Mouse (Mus musculus): ENCODE data around the gene Fam172a. TPM values are rescaled to one million over a fixed set of nuclear protein-coding genes. Genes with fewer than 3 reads are reported as not detected.

Fam172a gene
- polyA plus RNA-seq, 1 experiment from 2014 or later = 29.4 TPM

GRCm38 (mm10) chr13:77991189-77991886, 289.5 kb downstream of the Fam172a start:
- no peak for ATAC-seq (ENCODE audit: low read depth)
- no peaks in the 10 kb centered on the region for H3K27me3 ChIP-seq (ENCODE audit: control insufficient read depth, insufficient read depth, low read depth, low read length)
- no peak overlapping the region for H3K9ac ChIP-seq (ENCODE audit: low read length)
- H3K4me2 ChIP-seq (ENCODE audit: low read depth, low read length) = no peak overlapping the region
- H3K27ac ChIP-seq (ENCODE audit: low read length) = no peak overlapping the region
- no peaks in the 10 kb centered on the region for H3K4me1 ChIP-seq (replicated peaks; ENCODE audit: control insufficient read depth, insufficient read depth, low read length)
- no peak overlapping the region for H3K4me3 ChIP-seq (ENCODE audit: low read length)
- H3K36me3 ChIP-seq (ENCODE audit: control insufficient read depth, insufficient read depth, low read length) = no peaks in the 10 kb centered on the region
- 58% methylated on average over 5 of the region's 5 CpGs for WGBS
- no peaks in the 10 kb centered on the region for H3K9me3 ChIP-seq (ENCODE audit: control insufficient read depth, low read length)

- Histone ChIP-seq H3K27ac (ENCODE audit: low read length) (no peak overlapping the region), H3K4me1 (replicated peaks; ENCODE audit: control insufficient read depth, insufficient read depth, low read length) (no peaks in the 10 kb centered on the region), H3K4me3 (ENCODE audit: low read length) (no peak overlapping the region), H3K27me3 (ENCODE audit: control insufficient read depth, insufficient read depth, low read depth, low read length) (no peaks in the 10 kb centered on the region), H3K4me2 (ENCODE audit: low read depth, low read length) (no peak overlapping the region), H3K9me3 (ENCODE audit: control insufficient read depth, low read length) (no peaks in the 10 kb centered on the region), H3K36me3 (ENCODE audit: control insufficient read depth, insufficient read depth, low read length) (no peaks in the 10 kb centered on the region), H3K9ac (ENCODE audit: low read length) (no peak overlapping the region)
- ATAC-seq (ENCODE audit: low read depth) = no peak
- 72% methylated on average over 4 of the region's 4 CpGs for WGBS
These were observed 302.8 kb downstream of the Fam172a start for GRCm38 (mm10) chr13:78004649-78005048.

GRCm38 (mm10) chr13:78005344-78005743, 303.5 kb downstream of the Fam172a start:
- no peaks in the 10 kb centered on the region for H3K36me3 ChIP-seq (ENCODE audit: control insufficient read depth, insufficient read depth, low read length)
- no peaks in the 10 kb centered on the region for H3K4me1 ChIP-seq (replicated peaks; ENCODE audit: control insufficient read depth, insufficient read depth, low read length)
- 52% methylated on average over 3 of the region's 3 CpGs for WGBS
- no peaks in the 10 kb centered on the region for H3K27me3 ChIP-seq (ENCODE audit: control insufficient read depth, insufficient read depth, low read depth, low read length)
- H3K9me3 ChIP-seq (ENCODE audit: control insufficient read depth, low read length) = no peaks in the 10 kb centered on the region
- H3K27ac ChIP-seq (ENCODE audit: low read length) = no peak overlapping the region
- ATAC-seq (ENCODE audit: low read depth) = no peak
- H3K9ac ChIP-seq (ENCODE audit: low read length) = no peak overlapping the region
- no peak overlapping the region for H3K4me2 ChIP-seq (ENCODE audit: low read depth, low read length)
- no peak overlapping the region for H3K4me3 ChIP-seq (ENCODE audit: low read length)

- Histone ChIP-seq H3K27ac (ENCODE audit: low read length) (no peak overlapping the region), H3K4me3 (ENCODE audit: low read length) (no peak overlapping the region), H3K4me1 (replicated peaks; ENCODE audit: control insufficient read depth, insufficient read depth, low read length) (no peaks in the 10 kb centered on the region), H3K36me3 (ENCODE audit: control insufficient read depth, insufficient read depth, low read length) (no peaks in the 10 kb centered on the region), H3K4me2 (ENCODE audit: low read depth, low read length) (no peak overlapping the region), H3K9me3 (ENCODE audit: control insufficient read depth, low read length) (no peaks in the 10 kb centered on the region), H3K9ac (ENCODE audit: low read length) (no peak overlapping the region), H3K27me3 (ENCODE audit: control insufficient read depth, insufficient read depth, low read depth, low read length) (no peaks in the 10 kb centered on the region)
- ATAC-seq (ENCODE audit: low read depth) = no peak
- 95% methylated on average over 1 of the region's 1 CpGs for WGBS
These were observed 308.3 kb downstream of the Fam172a start for GRCm38 (mm10) chr13:78010176-78010575.

GRCm38 (mm10) chr13:78024683-78025294, 323.0 kb downstream of the Fam172a start, which contains the start of gene Pou5f2:
TSS of gene Pou5f2 (plus strand) at chr13:78024902.
- H3K4me1 ChIP-seq (replicated peaks; ENCODE audit: control insufficient read depth, insufficient read depth, low read length) = no peaks in the 10 kb centered on the region
- H3K27ac ChIP-seq (ENCODE audit: low read length) = no peak within 1 kb of the TSS
- ATAC-seq (ENCODE audit: low read depth) = no peak
- H3K9me3 ChIP-seq (ENCODE audit: control insufficient read depth, low read length) = no peaks in the 10 kb centered on the region
- H3K4me3 ChIP-seq (ENCODE audit: low read length) = no peak within 1 kb of the TSS
- no peaks in the 10 kb centered on the region for H3K27me3 ChIP-seq (ENCODE audit: control insufficient read depth, insufficient read depth, low read depth, low read length)
- no peaks in the 10 kb centered on the region; the same call in 1 of the 2 replicates for H3K36me3 ChIP-seq (ENCODE audit: control insufficient read depth, insufficient read depth, low read length)
- H3K4me2 ChIP-seq (ENCODE audit: low read depth, low read length) = no peak within 1 kb of the TSS
- WGBS = 60% methylated on average over 15 of the region's 15 CpGs
- no peak within 1 kb of the TSS for H3K9ac ChIP-seq (ENCODE audit: low read length)

- no peaks in the 10 kb centered on the region for H3K9me3 ChIP-seq (ENCODE audit: control insufficient read depth, low read length)
- no peak overlapping the region for H3K27ac ChIP-seq (ENCODE audit: low read length)
- no peaks in the 10 kb centered on the region for H3K4me1 ChIP-seq (replicated peaks; ENCODE audit: control insufficient read depth, insufficient read depth, low read length)
- no peaks in the 10 kb centered on the region for H3K27me3 ChIP-seq (ENCODE audit: control insufficient read depth, insufficient read depth, low read depth, low read length)
- no peak overlapping the region for H3K4me3 ChIP-seq (ENCODE audit: low read length)
- ATAC-seq (ENCODE audit: low read depth) = no peak
- WGBS = 13% methylated on average over 1 of the region's 1 CpGs
- no peak overlapping the region for H3K4me2 ChIP-seq (ENCODE audit: low read depth, low read length)
- no peaks in the 10 kb centered on the region for H3K36me3 ChIP-seq (ENCODE audit: control insufficient read depth, insufficient read depth, low read length)
- no peak overlapping the region for H3K9ac ChIP-seq (ENCODE audit: low read length)
These were observed 331.0 kb downstream of the Fam172a start for GRCm38 (mm10) chr13:78032821-78033220.

GRCm38 (mm10) chr13:78037203-78037602, 335.4 kb downstream of the Fam172a start:
- Histone ChIP-seq H3K36me3 (ENCODE audit: control insufficient read depth, insufficient read depth, low read length) (no peaks in the 10 kb centered on the region), H3K9me3 (ENCODE audit: control insufficient read depth, low read length) (no peaks in the 10 kb centered on the region), H3K4me3 (ENCODE audit: low read length) (no peak overlapping the region), H3K4me2 (ENCODE audit: low read depth, low read length) (no peak overlapping the region), H3K4me1 (replicated peaks; ENCODE audit: control insufficient read depth, insufficient read depth, low read length) (no peaks in the 10 kb centered on the region), H3K27me3 (ENCODE audit: control insufficient read depth, insufficient read depth, low read depth, low read length) (no peaks in the 10 kb centered on the region), H3K27ac (ENCODE audit: low read length) (no peak overlapping the region), H3K9ac (ENCODE audit: low read length) (no peak overlapping the region)
- 65% methylated on average over 1 of the region's 1 CpGs for WGBS
- no peak for ATAC-seq (ENCODE audit: low read depth)

GRCm38 (mm10) chr13:78043203-78043602, 341.4 kb downstream of the Fam172a start:
- Histone ChIP-seq H3K4me2 (ENCODE audit: low read depth, low read length) (no peak overlapping the region), H3K27ac (ENCODE audit: low read length) (no peak overlapping the region)
- no peak for ATAC-seq (ENCODE audit: low read depth)

GRCm38 (mm10) chr13:78045116-78045515, 343.3 kb downstream of the Fam172a start:
- H3K4me3 ChIP-seq (ENCODE audit: low read length) = no peak overlapping the region
- H3K9ac ChIP-seq (ENCODE audit: low read length) = no peak overlapping the region
- no peaks in the 10 kb centered on the region for H3K36me3 ChIP-seq (ENCODE audit: control insufficient read depth, insufficient read depth, low read length)
- no peaks in the 10 kb centered on the region for H3K27me3 ChIP-seq (ENCODE audit: control insufficient read depth, insufficient read depth, low read depth, low read length)
- H3K9me3 ChIP-seq (ENCODE audit: control insufficient read depth, low read length) = no peaks in the 10 kb centered on the region
- no peak overlapping the region for H3K27ac ChIP-seq (ENCODE audit: low read length)
- H3K4me2 ChIP-seq (ENCODE audit: low read depth, low read length) = no peak overlapping the region
- 28% methylated on average over 5 of the region's 5 CpGs for WGBS
- H3K4me1 ChIP-seq (replicated peaks; ENCODE audit: control insufficient read depth, insufficient read depth, low read length) = no peaks in the 10 kb centered on the region
- ATAC-seq (ENCODE audit: low read depth) = no peak

More at GRCm38 (mm10) chr13:78043203-78043602, 341.4 kb downstream of the Fam172a start:
- 67% methylated on average over 6 of the region's 6 CpGs for WGBS
- H3K36me3 ChIP-seq (ENCODE audit: control insufficient read depth, insufficient read depth, low read length) = no peaks in the 10 kb centered on the region
- H3K4me3 ChIP-seq (ENCODE audit: low read length) = no peak overlapping the region
- H3K4me1 ChIP-seq (replicated peaks; ENCODE audit: control insufficient read depth, insufficient read depth, low read length) = no peaks in the 10 kb centered on the region
- H3K27me3 ChIP-seq (ENCODE audit: control insufficient read depth, insufficient read depth, low read depth, low read length) = no peaks in the 10 kb centered on the region
- H3K9me3 ChIP-seq (ENCODE audit: control insufficient read depth, low read length) = no peaks in the 10 kb centered on the region
- no peak overlapping the region for H3K9ac ChIP-seq (ENCODE audit: low read length)

Measured in lung, embryonic 16.5 days (tissue).